Mouse (Mus musculus) urinary bladder, postnatal 4 days (tissue): ENCODE measurements around the gene Dennd1b.
A peak's percentile ranks its signal among the peaks of the same experiment; 100 is the strongest.

ENCODE experiments used
- DNase-seq, 2 experiments: peaks; one replicate each; pipeline ENCODE4 v3.0.0; 2021 to 2022; ENCODE audit warnings: low spot score in 2 of 2

Gene Dennd1b

DNA sequence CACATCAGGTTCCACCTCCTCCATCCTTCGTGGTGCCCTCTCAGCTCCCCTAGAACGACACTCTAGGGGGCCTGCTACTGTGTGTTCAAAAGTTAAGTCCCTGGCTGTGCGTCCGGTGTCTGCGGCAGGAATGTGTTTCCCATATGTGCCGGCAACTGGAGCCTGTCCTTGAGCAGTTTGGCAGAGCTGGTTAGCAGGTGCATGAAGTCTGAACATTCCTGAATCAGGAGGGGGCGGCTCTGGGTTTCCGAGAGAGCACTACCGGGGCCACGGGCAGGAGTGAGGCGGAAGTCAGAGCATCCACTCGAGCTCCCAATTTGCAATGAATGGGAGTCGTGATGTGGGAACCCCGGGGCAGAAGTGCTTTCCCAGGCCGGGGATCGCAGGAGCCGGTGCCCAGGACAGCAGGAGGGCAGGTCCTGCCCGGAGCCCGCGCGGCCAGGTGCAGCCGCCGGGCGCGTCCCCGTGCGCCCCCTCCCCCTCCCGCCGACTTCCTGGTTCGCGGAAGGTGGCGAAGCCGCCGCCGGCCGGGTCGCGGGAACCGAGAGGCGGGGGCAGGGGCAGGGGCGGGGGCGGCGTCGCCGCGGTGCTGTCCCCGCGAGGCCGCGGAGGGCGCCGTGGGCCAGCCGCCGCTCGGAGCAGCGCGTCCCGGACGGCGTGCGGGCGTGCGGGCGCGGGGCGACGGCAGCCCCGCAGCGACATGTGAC, at the start of gene Dennd1b:
Dennd1b (plus strand) TSS at position 275 of the 707 bp plus-strand sequence.
- DNase-seq, result peak in 1 of 2 experiments; percentile 57

DNA sequence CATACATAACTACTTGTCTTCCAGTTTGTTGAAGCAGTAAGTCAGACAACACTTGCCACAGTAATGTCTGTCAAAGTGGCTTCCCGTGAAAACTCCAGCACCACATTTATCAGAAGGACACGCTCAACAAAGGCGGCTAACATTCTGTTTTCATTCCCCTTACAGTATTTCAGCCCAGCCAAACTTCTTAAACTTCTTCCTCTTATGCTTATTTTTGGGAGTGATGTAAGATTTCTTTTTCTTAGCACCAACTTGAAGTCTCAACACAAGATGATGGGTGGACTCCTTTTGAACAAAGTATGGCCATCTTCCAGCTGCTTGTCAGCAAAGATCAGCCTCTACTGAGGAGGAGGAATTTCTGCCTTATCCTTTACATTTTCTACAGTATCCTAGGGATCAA, 47.6 kb upstream of the Dennd1b start:
- DNase-seq, result no peak

- DNase-seq, result no peak
These were observed 43.6 kb upstream of the Dennd1b start for GRCm38 (mm10) chr1:138919601-138920000.

DNA sequence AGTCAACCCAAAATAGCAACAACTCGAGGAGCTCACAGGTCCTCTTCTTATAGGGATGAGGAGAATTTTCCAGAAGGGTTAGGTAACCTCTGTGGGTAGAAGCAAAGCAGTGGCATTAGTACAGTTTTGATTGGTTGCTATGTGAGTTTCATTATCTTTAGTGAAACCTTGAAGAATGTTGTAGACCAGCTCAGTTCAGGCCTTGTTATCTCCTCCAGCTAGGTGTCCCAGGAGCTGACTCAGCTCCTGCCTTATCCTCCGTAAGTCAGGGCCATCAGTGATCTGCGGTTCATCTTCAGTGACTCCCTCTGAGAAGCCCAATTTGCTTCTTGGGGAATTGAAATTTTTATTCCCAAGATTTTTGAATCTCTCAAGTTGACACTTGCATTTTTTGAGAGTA, 43.2 kb upstream of the Dennd1b start:
- DNase-seq, result no peak

- no peak for DNase-seq
These were observed 42.4 kb upstream of the Dennd1b start for GRCm38 (mm10) chr1:138920799-138921198.

DNA sequence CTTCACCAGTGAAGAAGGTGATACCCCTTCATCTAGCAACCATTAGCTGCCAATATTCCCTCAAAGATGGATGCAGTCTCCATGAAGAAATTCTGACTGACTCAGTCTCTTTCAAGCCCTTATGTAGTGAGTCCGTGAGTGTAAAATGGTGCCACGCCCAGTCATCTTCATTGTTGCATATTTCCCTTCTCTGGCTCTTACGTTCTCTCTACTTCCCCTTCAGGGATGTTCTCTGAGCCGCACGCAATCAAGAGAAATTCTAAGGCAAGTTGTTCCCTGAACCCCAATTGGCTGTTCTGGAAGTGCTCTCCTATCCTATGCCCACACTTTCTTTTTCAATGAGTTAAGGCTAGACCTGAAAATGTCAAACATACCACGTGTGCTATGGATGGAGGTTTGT, 40.3 kb upstream of the Dennd1b start:
- no peak for DNase-seq

- no peak for DNase-seq
These were observed 39.0 kb upstream of the Dennd1b start for GRCm38 (mm10) chr1:138924282-138924681.

DNA sequence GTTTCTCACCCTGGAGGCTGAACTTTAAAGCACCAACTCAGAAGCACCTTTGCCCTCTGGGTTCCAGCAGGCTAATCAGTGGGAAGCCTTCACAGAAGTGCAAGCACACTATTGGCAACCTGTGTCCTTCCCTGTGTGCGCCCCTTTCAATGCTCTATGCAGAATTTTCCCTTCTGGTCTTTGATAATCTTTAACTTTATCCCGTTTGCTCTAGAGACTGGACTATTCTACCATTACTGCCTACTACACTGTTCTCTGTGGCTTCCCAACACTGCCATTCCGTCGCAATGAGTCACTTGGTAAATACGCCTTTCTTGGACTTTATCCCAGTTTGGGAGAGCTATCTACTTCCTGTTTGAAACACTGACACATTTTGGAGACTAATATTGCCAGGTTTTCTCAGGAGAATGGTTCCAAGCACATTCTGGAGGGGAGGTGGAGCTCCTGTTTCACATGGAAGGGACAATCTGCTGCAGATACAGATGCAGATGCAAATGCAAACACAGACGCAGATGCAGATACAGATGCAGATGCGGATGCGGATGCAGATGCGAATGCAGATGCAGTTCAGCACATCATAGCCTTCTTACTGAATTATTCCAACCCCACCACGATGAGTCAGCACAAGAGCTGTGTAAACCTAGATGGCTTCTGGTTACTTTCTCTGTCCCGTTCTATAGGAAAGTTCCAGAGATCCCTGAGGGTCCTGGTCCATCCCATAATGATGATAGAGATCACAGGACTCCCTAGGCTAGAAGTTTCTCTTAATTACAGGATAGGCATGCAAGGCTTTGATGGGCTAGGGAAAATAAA, 34.4 kb upstream of the Dennd1b start:
- DNase-seq, result peak; percentile 30 to 56

DNA sequence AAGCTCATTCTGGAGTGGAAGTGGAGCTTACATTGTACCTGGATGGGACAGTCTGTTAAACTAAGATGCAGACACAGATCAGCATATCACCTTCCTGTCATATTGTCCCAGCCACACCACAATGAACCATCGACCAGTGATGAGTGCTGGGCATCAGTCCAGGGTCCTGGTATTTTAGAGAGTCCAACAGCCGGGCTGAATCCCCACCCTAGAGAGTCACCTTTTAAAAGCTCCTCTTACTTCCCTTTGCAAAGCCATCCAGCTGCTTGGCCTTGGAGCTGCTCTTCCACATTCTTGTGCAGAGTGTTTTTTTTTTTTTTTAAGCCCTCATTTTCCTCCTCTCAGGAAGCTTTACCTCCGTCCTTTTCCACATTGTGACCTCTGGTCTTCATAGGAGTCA, 33.2 kb upstream of the Dennd1b start:
- no peak for DNase-seq

GRCm38 (mm10) chr1:138930856-138931255, 32.4 kb upstream of the Dennd1b start:
- DNase-seq, result no peak

- no peak for DNase-seq
These were observed 27.1 kb upstream of the Dennd1b start for GRCm38 (mm10) chr1:138936169-138936568.

- no peak for DNase-seq
These were observed 25.4 kb upstream of the Dennd1b start for GRCm38 (mm10) chr1:138937686-138938370.

- no peak for DNase-seq
These were observed 23.6 kb upstream of the Dennd1b start for GRCm38 (mm10) chr1:138939579-138940139.

- DNase-seq, result no peak
These were observed 22.8 kb upstream of the Dennd1b start for GRCm38 (mm10) chr1:138940407-138940806.

GRCm38 (mm10) chr1:138952173-138952572, 11.1 kb upstream of the Dennd1b start:
- DNase-seq, result no peak

- DNase-seq, result no peak
These were observed 8.3 kb upstream of the Dennd1b start for GRCm38 (mm10) chr1:138954978-138955377.

DNA sequence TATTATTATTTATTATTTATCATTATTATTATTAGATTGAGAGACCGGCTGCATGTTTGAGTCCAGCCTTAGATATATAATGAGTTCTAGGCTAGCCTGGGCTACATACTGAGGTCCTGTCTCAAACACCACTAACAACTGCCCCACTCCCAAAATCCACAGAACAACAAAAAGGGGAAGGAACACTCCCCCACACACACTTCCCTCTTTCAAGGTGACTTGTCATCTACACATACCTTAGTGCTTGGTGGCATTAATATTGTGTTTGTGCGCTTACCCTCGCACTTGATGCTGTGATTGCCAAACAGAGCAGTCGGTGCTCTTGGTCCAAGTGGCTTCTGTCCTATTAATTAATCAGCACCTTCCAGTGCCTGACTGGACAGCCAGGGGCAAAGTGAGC, 7.8 kb upstream of the Dennd1b start:
- DNase-seq, result no peak

GRCm38 (mm10) chr1:138956511-138956910, 6.7 kb upstream of the Dennd1b start:
- no peak for DNase-seq

- DNase-seq, result no peak
These were observed 6.1 kb upstream of the Dennd1b start for GRCm38 (mm10) chr1:138957111-138957510.

GRCm38 (mm10) chr1:138958863-138959262, 4.4 kb upstream of the Dennd1b start:
- no peak for DNase-seq

DNA sequence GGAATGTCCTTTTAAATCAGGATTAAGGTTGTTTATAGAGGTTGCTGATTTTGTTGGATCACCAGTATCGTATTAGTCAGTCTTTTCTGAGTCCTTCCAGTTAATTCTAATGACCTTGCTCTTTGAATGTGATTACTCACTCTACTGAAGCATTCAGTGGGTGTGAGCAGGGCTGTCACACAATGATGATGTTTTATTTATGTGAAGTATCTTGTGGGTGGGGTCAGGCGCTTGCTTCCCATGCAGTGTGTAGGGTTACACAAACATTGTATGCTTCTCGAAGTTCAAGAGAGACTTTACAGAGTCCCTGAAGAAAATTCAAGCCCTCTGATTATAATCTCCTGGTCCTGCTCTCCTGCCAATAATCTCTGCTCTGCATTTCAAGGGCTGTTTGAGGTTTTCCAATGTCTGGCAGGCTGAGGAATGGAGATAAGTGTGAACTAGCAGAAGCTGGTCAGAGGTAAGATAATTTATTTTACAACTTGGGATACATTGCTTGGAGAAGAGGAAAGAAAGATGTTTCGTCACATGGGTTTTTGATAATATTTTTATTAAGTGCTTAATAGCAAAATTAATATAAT, 3.2 kb upstream of the Dennd1b start:
- no peak for DNase-seq
